Mouse (Mus musculus): Measurements from ENCODE around the gene Ly6g5b. TPM values are rescaled to one million over a fixed set of nuclear protein-coding genes. Genes with fewer than 3 reads are reported as not detected.

Gene Ly6g5b
- polyA plus RNA-seq (2017; shearing (Covaris generic)) = 1 to 10 TPM; 1.9 to 8.9 (median 3.9) TPM

DNA sequence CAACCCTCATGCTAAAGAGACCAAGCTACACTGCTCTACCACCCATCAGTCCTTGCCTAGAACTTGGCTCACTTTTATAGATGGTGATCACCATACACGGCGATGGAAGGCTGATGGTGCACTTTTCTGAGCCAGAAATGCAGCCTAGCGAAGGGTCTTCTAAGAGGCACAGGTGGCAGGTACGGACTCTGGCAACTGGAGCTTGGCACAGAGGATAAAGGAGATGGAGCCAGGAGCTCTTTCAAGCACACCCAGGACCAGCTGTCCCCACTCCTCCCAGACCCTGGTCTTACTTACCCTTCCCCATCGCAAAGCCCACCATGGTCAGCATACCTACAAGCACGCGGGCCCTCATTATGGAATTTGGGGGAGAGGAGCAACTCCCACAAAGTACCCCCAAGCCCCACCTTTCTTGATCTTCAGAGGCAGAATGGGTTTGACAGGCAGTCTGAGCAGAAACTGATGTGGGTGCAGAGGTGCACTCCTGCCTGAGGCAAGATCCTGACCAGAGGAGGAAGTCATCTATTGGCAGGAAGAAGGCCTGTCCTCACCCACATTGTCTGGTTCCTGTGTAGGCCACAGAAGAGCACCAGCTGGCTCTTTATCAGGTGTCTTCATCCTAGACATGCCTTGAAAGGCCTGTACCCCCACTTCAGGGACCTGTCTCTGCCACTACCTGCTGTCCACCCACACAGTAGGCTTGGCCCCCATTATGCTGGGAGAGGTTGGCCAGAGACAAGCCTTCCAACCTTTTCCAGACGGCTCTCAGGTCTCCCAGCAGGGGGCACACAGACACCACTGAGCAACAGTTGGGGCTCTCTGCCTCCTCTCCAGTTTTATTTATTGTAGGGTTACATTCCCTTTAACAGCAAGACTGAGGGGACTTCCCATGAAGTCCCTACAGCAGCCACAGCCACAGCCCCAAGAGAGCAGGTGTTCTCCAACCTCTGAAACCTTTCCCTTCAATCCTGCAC is at the start of gene Ly6g5b:
Gene Ly6g5b (minus strand): TSS at position 383 of the 974 bp plus-strand sequence.
- ATAC-seq = peak; percentile 41

DNA sequence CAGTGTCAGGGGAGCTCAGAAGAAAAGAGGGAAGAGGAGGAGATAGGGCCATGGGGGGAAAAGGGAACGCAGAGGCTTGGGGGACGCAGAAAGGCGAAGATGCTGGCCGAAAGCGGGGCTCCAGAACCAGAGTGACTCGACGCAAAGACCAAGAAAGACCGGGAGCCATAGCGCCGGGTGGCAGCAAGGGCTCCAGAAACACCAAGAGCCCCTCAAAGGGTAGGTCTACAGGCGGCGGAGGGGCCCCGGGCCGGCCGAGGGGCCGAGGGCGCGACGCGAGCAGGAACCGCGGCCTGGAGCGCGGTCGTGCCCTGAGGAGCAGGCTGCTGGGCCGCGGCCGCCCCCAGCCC is 49.0 kb upstream of the Ly6g5b start:
- no peak for ATAC-seq

GRCm38 (mm10) chr17:35163326-35164081 is 48.3 kb upstream of the Ly6g5b start:
- ATAC-seq = no peak

GRCm38 (mm10) chr17:35162730-35163129 is 47.5 kb upstream of the Ly6g5b start:
- no peak for ATAC-seq

- ATAC-seq = no peak
Observed at GRCm38 (mm10) chr17:35162121-35162520, 46.9 kb upstream of the Ly6g5b start.

DNA sequence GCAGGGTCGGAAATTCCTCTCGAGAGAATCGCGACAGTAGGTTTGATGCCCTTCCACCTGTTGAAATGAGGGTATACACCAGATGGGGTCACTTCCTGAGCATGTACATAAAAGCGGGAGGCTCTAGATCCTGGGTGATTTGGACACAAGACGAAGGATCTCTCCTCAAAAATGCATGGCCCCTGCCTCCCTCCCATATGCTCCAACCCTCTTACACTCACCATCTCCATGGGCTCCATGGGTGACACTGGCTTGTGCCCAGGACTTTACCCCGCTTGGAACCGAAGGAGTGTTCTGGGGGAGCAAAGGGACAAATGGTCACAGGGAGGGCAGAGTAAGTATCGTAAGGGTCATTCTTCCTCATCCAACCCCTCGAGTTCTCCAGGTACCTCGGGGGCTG is 46.2 kb upstream of the Ly6g5b start:
- no peak for ATAC-seq

GRCm38 (mm10) chr17:35159638-35160037 is 44.4 kb upstream of the Ly6g5b start:
- ATAC-seq = no peak

- no peak for ATAC-seq
Observed at GRCm38 (mm10) chr17:35158850-35159593, 43.8 kb upstream of the Ly6g5b start.

- no peak for ATAC-seq
Observed at GRCm38 (mm10) chr17:35157661-35158175, 42.5 kb upstream of the Ly6g5b start.

DNA sequence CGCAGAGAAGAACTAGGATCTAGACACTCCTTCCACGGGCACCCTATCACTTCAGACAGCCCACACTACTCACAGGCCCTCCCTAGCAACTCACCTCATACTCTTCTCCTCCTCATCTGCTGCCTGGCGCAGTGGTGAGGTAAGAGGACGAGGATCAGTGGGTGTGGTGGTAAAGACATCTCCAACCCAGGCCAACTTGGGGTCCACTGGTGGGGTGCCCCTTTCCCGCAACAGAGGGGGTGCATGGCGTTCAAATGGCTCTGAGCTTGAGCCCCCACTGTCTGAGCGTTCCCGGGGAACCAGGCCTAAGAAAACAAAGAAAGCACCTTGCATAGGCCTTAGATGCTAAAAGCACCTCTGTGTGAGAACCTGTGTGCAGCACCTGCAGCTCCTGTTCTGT is 42.0 kb upstream of the Ly6g5b start:
- ATAC-seq = no peak

- no peak for ATAC-seq
Observed at GRCm38 (mm10) chr17:35156461-35157200, 41.4 kb upstream of the Ly6g5b start.

DNA sequence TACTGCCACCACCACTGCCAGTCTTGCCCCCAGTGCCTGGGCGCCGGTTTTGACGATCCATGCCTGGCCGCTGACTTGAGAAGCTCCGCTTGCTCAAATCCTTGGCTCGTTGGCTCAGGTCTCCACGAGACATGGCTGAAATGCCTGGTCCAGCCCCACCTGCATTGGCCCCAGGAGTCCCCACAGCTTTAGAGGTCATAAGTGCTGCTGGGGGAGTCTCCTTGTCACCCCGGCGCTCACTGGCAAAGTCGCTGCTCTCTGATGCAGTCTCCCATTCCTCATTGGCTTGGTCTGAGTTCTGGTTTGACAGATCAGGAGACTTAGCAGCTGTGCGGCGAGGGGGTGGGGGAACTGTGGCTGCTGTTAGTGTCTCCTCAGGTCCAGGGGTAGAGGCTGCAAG is 40.2 kb upstream of the Ly6g5b start:
- ATAC-seq = no peak

- no peak for ATAC-seq
Observed at GRCm38 (mm10) chr17:35154616-35155015, 39.4 kb upstream of the Ly6g5b start.

GRCm38 (mm10) chr17:35153931-35154330 is 38.7 kb upstream of the Ly6g5b start:
- ATAC-seq = no peak

DNA sequence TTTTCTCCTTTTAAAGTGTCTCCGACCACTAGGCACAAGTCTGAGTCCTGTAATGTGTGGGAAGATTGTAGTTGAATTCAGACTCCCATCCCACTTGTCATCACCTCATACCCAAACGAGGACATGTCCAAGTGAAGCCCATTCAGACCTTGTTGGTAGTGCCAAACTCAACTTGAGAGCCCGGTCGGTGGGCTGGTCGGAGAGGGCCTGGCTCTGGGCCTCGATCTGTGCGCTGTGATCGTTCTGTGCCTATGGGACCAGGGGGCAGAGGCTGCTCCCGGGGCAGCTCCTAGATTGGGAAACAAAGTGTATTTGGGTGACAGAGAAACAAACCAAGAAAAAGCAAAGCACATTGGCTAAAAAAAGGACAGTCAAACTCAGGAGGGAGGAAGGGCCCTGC is 37.8 kb upstream of the Ly6g5b start:
- ATAC-seq = no peak

DNA sequence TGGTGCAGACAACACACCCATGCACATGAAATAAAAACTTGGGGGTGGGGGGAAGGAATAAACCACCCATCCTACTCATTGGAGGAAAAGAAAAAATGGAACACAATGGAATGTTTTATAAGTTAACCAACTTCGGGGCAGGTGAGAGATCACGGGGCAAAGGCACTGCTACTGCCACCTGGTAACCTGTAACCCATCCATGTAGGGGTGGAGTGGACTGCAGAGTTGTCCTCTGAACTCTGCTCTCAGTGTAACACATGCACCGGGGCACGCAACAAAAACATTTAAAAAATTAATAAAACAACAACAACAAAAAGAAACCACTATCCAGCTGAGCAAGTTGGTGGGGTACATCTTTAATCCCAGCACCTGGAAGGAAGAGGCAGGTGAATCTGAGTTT is 36.9 kb upstream of the Ly6g5b start:
- no peak for ATAC-seq

- no peak for ATAC-seq
Observed at GRCm38 (mm10) chr17:35147922-35148639, 32.9 kb upstream of the Ly6g5b start.

- ATAC-seq = no peak
Observed at GRCm38 (mm10) chr17:35147348-35147747, 32.1 kb upstream of the Ly6g5b start.

DNA sequence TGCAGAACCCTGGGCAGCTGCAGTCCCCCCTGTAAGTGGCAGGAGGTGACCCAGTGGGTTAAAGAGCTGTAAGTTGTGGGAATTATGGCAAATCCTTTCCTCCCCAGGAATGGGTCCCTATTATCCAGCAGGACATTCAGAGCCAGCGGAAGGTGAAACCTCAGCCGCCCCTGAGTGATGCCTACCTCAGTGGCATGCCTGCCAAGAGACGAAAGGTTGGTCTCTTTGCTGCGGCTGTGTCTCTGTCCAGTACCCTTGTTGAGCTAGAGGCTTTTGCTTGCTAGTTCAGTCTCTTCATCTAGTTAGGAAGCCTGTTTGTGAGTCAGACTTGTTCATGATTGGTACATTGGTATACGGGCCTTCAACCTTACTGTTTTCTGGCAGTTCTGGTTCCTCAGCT is 30.9 kb upstream of the Ly6g5b start:
- ATAC-seq = no peak

GRCm38 (mm10) chr17:35141971-35142370 is 26.7 kb upstream of the Ly6g5b start:
- ATAC-seq = no peak

- ATAC-seq = no peak
Observed at GRCm38 (mm10) chr17:35140490-35140996, 25.3 kb upstream of the Ly6g5b start.

All from inflammation-experienced regulatory T-cells, adult 6 months (primary cell).